Mouse (Mus musculus) ES-Bruce4 (cell line): ENCODE data around the gene Bhlhe41.

Source experiments
- CTCF ChIP-seq: IDR thresholded peaks from one replicate; pipeline ENCODE4 v1.8.1; 2011; ENCODE audit warnings: low read depth, low read length
- EP300 ChIP-seq: IDR thresholded peaks from 2 replicates; pipeline ENCODE4 v1.6.1; 2011; ENCODE audit warnings: low read depth, low read length; ENCODE audit not compliant: insufficient read depth
- POLR2A ChIP-seq: IDR thresholded peaks from one replicate; pipeline ENCODE4 v1.8.1; 2011; ENCODE audit warnings: low read length; ENCODE audit not compliant: insufficient read depth

DNA sequence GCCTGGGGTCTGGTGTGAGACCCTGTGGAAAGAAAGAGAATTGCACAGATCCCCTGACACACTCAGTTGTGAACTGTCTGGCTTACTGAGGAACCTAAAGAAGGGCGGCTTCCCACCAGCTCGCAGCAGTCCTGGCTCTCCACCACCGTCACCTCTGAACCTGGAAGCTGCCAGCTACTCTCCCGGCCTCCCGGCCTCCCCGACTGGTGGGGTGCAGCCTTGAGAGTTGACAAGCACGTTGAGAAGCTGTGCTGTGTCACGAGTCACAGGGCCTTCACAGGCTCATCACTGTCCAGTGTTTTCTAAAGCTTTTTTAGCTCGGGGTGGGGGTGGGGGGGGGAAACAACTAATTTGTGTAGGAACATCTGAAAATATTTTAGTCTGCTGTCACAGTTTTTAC, 46.2 kb downstream of the Bhlhe41 start:
- no peak for TF ChIP-seq CTCF
- TF ChIP-seq POLR2A: no peak
- no peak for TF ChIP-seq EP300
